Mouse (Mus musculus) neural tube, embryonic 15.5 days (tissue): Measurements from ENCODE around the gene Pwp1. TPM values are rescaled to one million over a fixed set of nuclear protein-coding genes. Genes with fewer than 3 reads are reported as not detected.
"Not testable (repeated sequence)": the region's sequence is repeated elsewhere in the genome, so short reads cannot be mapped to it uniquely, and the experiment has no call there.

Source experiments
- ATAC-seq: fragments of 200-750 bp; cut with Nextera tagmentation; 2 replicates; pipeline ENCODE4 v1.8.0; 2017; ENCODE audit warnings: mild to moderate bottlenecking, moderate TSS enrichment, moderate library complexity; ENCODE audit not compliant: low FRiP score
- H3K27ac ChIP-seq: fragments of 300-500 bp; sonication (generic); replicated peaks from 2 replicates; pipeline ENCODE4 v1.5.1; 2015; ENCODE audit warnings: mild to moderate bottlenecking, inconsistent platforms
- H3K27me3 ChIP-seq: fragments of 300-500 bp; sonication (generic); replicated peaks from 2 replicates; pipeline ENCODE4 v1.6.1; 2015; ENCODE audit warnings: inconsistent platforms
- H3K36me3 ChIP-seq: fragments of 300-500 bp; sonication (generic); 2 replicates; pipeline ENCODE4 v1.6.1; 2015; ENCODE audit warnings: inconsistent platforms
- H3K4me1 ChIP-seq: fragments of 300-500 bp; sonication (generic); 2 replicates; pipeline ENCODE4 v1.6.1; 2015; ENCODE audit warnings: inconsistent platforms
- H3K4me2 ChIP-seq: fragments of 300-500 bp; sonication (generic); 2 replicates; pipeline ENCODE4 v1.6.1; 2015; ENCODE audit warnings: inconsistent platforms, mild to moderate bottlenecking, moderate library complexity
- H3K4me3 ChIP-seq: fragments of 300-500 bp; sonication (generic); replicated peaks from 2 replicates; pipeline ENCODE4 v1.5.1; 2015; ENCODE audit warnings: mild to moderate bottlenecking, inconsistent platforms
- H3K9ac ChIP-seq: fragments of 300-500 bp; sonication (generic); replicated peaks from 2 replicates; pipeline ENCODE4 v1.6.1; 2015; ENCODE audit warnings: mild to moderate bottlenecking, inconsistent platforms
- H3K9me3 ChIP-seq: fragments of 300-500 bp; sonication (generic); replicated peaks from 2 replicates; pipeline ENCODE4 v1.6.1; 2016; ENCODE audit warnings: inconsistent platforms
- WGBS: fragments of 180-500 bp; shearing (Covaris S2); methylation state at CpG from one replicate; pipeline ENCODE4 v1.1.7; 2015; ENCODE audit warnings: mixed read lengths; 5-methylcytosine and 5-hydroxymethylcytosine counted together
- polyA plus RNA-seq: library from polyadenylated mRNA; unstranded; fragments of >200 nt; fragmentation: Nextera tagmentation; extraction: Ambion mirVana; gene quantifications from 2 replicates; pipeline ENCODE4 v1.2.1, GENCODE M21; 2015

The Pwp1 gene
- 64.1 and 68.1 TPM in 2 replicates for polyA plus RNA-seq

DNA sequence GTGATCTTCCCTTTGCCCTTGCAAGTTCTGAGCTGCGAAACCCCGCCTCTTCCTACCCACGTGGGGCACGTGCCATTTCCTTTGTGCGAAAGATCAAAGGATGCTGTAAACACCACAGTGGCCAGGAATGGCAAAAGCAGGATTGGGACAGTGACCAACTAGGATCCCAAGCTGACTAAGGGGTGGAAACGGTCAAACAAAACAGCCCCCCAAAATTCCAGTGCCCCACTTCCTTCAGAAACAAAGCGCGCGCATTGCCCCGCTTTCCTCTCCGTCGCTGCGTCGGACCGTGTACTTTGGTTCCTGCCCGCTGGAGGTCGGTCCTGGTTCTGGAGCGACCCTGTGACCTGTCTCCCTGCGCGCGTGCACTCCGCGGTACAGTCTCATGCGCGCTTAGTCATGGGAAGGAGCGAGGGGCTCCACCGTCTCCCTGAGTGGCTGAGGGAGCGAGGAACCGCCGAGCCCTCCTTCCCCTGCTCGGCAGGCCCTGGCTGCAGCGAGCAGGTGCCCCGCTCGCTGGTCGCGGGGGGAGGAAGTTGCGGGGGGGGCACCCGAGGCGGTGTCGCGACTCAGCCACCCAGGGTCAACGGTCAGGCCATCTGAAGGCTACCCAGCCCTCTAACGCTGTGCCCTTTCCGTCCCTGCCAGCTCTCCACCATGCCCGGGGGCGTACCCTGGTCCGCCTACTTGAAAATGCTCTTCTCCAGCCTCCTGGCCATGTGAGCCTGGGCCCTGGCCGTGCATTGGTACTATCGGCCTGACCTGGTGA, at the start of gene Pwp1:
Gene Pwp1, plus strand, starts transcription at position 410 of the 769 bp plus-strand sequence.
- H3K27ac ChIP-seq, result peak within 1 kb of the TSS; percentile 84
- not testable (repeated sequence) for H3K4me1 ChIP-seq, H3K36me3 ChIP-seq, H3K9me3 ChIP-seq, H3K27me3 ChIP-seq
- peak; percentile 99 for ATAC-seq
- H3K4me2 ChIP-seq, result peak within 1 kb of the TSS; percentile 86
- WGBS, result under 1% methylated on average over 39 of the region's 49 CpGs
- peak within 1 kb of the TSS; percentile 76 for H3K9ac ChIP-seq
- peak within 1 kb of the TSS; percentile 61 for H3K4me3 ChIP-seq

DNA sequence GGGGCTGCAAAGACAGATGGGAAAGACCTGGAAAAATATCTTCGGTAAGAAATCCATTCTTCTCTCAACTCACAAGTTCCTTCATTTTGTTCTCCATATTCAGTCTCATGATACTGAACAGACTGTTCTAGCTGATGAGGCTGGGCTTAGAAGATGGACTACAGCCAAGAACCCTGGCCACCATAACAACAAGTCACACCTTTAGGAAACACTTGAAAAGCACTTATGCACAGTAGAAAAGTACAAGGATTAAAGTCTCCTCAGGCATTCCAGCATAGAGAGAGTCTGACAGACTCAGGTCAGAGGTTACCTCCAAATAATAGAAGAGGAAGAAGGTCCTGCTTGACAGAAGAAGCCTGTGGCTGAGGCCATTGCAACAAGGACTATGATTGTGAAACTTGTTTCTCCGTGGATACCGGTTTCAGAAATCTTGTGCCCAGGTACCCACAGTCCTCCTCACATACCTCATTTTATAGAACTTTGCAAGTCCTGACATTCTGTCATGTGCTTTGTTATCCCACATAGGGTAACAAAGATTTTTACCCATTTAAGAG, 7.1 kb upstream of the Pwp1 start:
- H3K4me1 ChIP-seq, H3K4me2 ChIP-seq, H3K9ac ChIP-seq, H3K9me3 ChIP-seq, H3K27me3 ChIP-seq, H3K36me3 ChIP-seq, H3K4me3 ChIP-seq, H3K27ac ChIP-seq, ATAC-seq: not testable (repeated sequence)
- 88% methylated on average over 1 of the region's 3 CpGs for WGBS

DNA sequence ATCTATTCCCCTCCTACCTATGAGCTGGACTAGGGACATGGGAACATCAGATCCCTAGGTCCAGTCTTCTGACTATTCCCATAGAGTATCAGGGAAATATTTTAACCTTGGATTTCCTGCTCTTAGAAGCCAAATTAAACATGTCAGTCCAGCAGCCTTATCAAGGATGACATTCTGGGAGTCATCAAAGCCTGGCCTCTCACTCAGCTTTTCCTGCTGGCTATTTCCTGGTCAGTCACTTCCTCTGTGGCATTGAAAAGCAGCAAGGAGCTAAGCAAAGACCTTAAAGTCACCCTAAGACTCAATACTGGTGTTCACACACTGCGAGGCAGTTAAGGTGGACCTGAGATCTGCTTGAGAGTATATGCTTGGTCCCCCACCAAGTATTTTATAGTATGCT, 5.5 kb upstream of the Pwp1 start:
- H3K36me3 ChIP-seq, H3K9me3 ChIP-seq, ATAC-seq, H3K27ac ChIP-seq, H3K4me1 ChIP-seq, H3K9ac ChIP-seq, H3K4me2 ChIP-seq, H3K27me3 ChIP-seq, H3K4me3 ChIP-seq: not testable (repeated sequence)
- WGBS, result 97% methylated on average over 1 of the region's 1 CpGs

DNA sequence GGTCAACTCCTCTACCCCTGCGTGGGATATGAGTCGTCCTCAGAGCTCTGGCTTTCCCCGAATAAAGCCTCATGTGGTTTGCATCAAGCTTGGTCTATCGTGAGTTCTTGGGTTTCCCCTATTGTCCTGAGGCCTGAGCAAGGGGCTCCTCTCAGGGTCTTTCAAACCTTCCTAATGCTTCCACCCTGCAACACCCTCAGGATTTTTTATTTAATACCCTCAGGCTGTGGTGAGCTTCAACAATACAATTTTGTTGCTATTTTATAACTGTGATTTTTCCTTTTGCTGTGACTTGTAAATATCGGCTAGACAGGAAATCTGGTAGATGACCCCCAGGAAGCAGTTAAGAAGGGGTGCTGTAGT, 591 bp upstream of the Pwp1 start:
- peak; percentile 58; the same call in 1 of the 2 replicates for ATAC-seq
- Histone ChIP-seq H3K4me2 (peak overlapping the region; percentile 86), H3K27ac (peak overlapping the region; percentile 71), H3K4me3 (peak overlapping the region; percentile 61)
- H3K27me3 ChIP-seq, H3K36me3 ChIP-seq, H3K4me1 ChIP-seq, H3K9ac ChIP-seq, H3K9me3 ChIP-seq: not testable (repeated sequence)
- 49% methylated on average over 5 of the region's 5 CpGs for WGBS

DNA sequence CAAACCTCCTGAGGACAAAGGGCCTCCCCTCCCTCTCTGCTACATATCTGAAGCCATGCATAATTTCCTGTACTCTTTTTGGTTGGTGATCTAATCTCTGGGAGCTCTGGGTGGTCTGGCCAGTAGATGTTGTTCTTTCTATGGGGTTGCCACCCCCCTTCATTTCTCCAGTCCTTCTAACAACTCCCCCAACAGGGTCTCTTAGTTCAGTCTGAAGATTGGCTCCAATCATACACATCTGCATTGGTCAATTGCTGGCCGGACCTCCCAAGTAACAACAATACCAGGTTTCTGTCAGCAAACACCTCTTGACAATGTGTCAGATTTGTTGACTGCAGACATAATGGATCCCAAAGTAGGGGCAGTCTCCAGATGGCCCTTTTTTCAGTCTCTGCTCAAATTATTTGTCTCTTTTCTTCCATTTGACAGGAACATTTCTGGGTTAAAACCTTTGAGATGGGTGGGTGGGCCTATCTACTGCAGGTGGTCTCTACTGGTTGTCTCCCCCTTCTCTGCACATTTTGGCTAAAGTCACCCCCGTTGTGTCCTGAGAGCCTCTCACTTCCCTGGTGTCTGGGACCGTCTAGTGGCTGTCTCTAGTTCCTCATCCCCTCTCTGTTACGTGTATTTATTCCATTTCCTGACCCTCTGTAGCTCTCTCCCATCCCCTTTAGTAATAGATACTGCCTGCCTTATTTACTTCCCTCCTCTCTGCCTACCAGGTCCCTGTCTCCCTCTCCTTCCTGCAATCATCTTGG, 17.0 kb downstream of the Pwp1 start:
- no peak for ATAC-seq
- no peak overlapping the region for H3K4me3 ChIP-seq
- H3K4me1 ChIP-seq, result no peaks in the 10 kb centered on the region
- H3K27ac ChIP-seq, result no peak overlapping the region
- H3K9me3 ChIP-seq, result no peaks in the 10 kb centered on the region
- H3K27me3 ChIP-seq, result no peaks in the 10 kb centered on the region
- H3K36me3 ChIP-seq, result no peaks in the 10 kb centered on the region
- no peak overlapping the region for H3K9ac ChIP-seq
- no peak overlapping the region for H3K4me2 ChIP-seq
- WGBS, result 85% methylated on average over 4 of the region's 4 CpGs

DNA sequence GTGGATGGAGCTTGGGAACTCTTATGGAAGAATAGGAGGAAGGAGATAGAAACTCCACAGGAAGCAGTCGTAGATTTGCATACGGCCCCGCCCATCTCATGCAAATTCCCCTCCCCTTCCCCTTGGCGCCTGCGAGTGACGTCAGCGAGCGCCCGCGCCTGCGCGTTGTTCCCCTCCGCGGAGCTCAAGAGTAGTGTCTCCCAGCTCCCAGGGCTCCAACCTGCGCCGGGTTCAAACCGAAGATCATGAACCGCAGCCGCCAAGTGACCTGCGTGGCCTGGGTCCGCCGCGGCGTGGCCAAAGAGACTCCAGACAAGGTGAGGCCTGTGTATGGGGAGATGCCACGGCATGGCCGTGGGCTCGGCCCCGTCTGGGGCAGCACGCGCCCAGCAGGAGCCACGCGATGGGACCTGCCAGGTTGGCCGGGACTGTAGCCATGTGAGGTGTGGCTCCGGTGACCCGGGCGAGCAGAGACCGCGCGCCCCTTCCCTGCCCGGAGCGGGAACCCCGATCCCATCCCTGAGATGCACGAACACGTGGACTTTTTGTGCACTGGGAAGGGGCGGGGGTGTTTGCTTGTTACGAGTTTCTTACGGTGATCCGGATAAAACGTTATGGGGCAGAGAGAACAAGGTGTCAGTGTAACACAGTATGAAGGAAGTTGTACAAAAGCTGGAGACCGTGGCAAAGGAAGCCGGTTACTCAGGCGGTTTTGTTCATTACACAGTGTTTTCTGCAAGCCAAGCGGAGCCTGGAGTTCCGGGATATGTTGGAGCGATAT, 42.6 kb downstream of the Pwp1 start:
- Histone ChIP-seq H3K4me1 (peaks cover 15% of the 10 kb centered on the region), H3K4me3 (peak overlapping the region; percentile 78), H3K9ac (peak overlapping the region; percentile 80), H3K36me3 (peaks cover 27% of the 10 kb centered on the region), H3K27ac (peak overlapping the region; percentile 65), H3K9me3 (no peaks in the 10 kb centered on the region), H3K4me2 (peak overlapping the region; percentile 72), H3K27me3 (no peaks in the 10 kb centered on the region)
- WGBS, result under 1% methylated on average over 55 of the region's 55 CpGs
- ATAC-seq, result peak; percentile 97

DNA sequence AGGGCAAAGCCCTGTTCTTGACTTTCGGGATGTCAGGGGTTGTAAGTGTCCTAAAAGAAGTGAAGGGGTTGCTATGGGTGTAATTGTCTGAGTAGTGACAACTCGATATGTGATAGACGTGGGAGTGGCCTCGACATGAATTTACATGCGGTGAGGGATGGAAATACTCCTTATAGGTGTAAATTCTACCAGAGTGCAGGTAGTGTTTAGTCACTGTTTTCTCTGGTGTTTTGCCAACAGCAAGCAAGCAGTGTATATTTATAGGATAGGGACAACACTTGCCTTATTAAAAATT, 43.1 kb downstream of the Pwp1 start:
- Histone ChIP-seq H3K4me1 (peaks cover 15% of the 10 kb centered on the region), H3K27ac (no peak overlapping the region), H3K27me3 (no peaks in the 10 kb centered on the region), H3K9me3 (no peaks in the 10 kb centered on the region), H3K9ac (peak overlapping the region; percentile 80), H3K4me2 (peak overlapping the region; percentile 72), H3K4me3 (peak overlapping the region; percentile 78), H3K36me3 (peaks cover 30% of the 10 kb centered on the region)
- 8% methylated on average over 5 of the region's 5 CpGs for WGBS
- no peak; the same call in 1 of the 2 replicates for ATAC-seq

DNA sequence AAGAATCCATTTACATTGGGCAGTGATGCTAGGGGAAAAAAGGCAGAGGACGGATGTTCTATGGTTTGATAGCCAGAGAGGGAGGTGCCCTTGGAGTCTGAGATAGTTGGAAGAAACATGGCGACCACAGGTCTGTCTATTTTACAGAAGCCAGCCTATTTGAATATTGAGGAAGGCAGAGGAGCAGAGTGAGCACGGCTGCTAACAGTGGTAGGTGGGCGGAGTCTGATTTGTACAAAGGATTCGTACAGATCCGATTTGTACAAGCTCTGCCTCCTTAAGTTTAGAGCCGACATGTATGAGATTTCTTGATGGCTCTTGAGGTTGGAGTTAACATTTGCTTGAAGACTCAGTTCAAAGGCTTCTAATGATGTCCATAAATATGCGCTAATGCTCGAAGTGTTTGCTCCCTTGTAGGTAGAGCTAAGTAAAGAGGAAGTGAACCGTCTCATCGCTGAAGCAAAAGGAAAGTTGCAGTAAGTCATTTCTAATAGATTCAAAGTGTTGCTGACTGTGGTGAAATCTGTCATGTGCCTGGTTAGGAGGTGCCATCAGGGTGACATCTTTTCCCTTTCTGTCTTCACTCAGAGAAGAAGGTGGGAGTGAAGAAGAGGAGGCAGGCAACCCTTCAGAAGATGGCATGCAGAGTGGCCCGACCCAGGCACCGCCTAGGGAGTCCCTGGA, 44.7 kb downstream of the Pwp1 start:
- ATAC-seq, result no peak
- H3K9ac ChIP-seq, result no peak overlapping the region
- H3K4me3 ChIP-seq, result no peak overlapping the region
- peaks cover 15% of the 10 kb centered on the region for H3K4me1 ChIP-seq
- H3K27me3 ChIP-seq, result no peaks in the 10 kb centered on the region
- 91% methylated on average over 13 of the region's 13 CpGs for WGBS
- H3K9me3 ChIP-seq, result no peaks in the 10 kb centered on the region
- no peak overlapping the region for H3K4me2 ChIP-seq
- peaks cover 46% of the 10 kb centered on the region for H3K36me3 ChIP-seq
- H3K27ac ChIP-seq, result no peak overlapping the region

DNA sequence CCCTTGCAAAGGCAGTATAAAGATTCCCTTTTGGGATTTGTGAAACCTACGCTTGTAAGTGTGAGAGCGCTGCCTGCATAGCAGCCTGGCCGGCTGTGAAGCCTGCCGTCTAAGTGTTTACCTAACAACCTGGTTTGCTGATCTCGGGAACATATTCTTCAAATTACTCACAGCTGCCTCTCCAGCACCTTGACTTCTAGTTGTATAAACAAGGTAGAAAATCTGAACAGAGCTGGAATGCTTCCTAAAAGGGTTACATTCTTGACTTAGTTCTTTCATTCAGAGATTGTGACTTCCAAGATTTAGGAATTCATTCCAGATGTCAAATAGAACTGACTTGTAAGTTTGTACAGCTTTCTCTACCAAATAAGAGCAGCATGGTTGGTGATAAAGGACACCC, 46.5 kb downstream of the Pwp1 start:
- ATAC-seq, result no peak
- H3K27me3 ChIP-seq, result no peaks in the 10 kb centered on the region
- peaks cover 15% of the 10 kb centered on the region for H3K4me1 ChIP-seq
- WGBS, result 91% methylated on average over 5 of the region's 5 CpGs
- no peak overlapping the region for H3K4me3 ChIP-seq
- peaks cover 63% of the 10 kb centered on the region for H3K36me3 ChIP-seq
- no peak overlapping the region for H3K4me2 ChIP-seq
- H3K27ac ChIP-seq, result no peak overlapping the region
- H3K9me3 ChIP-seq, result no peaks in the 10 kb centered on the region
- no peak overlapping the region for H3K9ac ChIP-seq

DNA sequence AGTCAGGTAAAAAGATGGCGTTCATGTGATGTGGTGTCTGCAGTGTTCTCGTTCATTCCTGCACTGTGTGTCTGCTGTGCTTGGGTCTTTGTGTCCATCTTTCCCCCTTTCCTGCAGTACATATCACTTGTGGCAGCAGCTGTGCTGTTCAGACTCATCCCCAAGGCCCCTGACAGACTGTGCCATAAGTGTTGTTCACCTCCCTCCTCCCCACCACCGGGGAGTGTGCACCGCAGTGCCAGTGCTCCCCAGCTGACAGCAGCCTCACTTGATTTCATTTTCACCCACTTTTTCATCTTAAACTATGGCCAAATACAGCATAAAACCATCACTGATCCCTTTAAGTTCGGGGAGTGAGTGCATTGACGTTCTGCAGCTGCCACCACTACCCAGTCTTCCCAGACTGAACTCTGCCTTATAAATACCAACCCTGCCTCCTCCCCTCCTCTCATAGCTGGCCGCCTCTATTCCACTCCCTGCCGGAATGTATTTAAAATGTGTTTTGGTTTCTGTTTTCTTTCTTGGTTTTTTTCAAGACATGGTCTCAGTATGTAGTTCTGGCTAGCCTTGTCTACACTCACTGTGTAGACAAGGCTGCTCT, 50.7 kb downstream of the Pwp1 start:
- no peaks in the 10 kb centered on the region for H3K27me3 ChIP-seq
- no peak overlapping the region for H3K4me3 ChIP-seq
- WGBS, result 94% methylated on average over 8 of the region's 8 CpGs
- no peak for ATAC-seq
- H3K36me3 ChIP-seq, result peaks cover 91% of the 10 kb centered on the region
- no peak overlapping the region for H3K27ac ChIP-seq
- no peaks in the 10 kb centered on the region for H3K9me3 ChIP-seq
- H3K9ac ChIP-seq, result no peak overlapping the region
- no peaks in the 10 kb centered on the region for H3K4me1 ChIP-seq
- H3K4me2 ChIP-seq, result no peak overlapping the region
